Mouse (Mus musculus): Measurements from ENCODE around the gene Fbxo48.

Fbxo48 gene

DNA sequence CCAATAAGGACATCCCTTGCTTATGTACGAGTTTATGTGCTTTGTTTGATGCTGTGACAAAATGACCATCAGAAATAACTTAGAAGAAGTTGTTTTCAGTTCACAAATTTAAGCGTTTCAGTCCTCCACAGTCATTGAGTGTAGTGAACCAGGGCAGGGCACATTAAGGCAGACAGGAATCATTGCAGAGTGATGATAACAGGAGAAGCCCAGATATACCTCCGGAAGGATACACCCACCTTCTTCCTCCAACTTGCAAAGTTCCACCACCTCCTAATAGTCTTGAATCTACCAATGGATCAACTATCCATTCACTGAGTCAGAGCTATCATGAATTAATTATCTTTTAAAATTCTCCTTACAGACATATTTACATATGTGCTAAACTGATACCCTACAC lies 20.9 kb downstream of the Fbxo48 start:
- DNase-seq (ENCODE audit: low spot score): no peak

DNA sequence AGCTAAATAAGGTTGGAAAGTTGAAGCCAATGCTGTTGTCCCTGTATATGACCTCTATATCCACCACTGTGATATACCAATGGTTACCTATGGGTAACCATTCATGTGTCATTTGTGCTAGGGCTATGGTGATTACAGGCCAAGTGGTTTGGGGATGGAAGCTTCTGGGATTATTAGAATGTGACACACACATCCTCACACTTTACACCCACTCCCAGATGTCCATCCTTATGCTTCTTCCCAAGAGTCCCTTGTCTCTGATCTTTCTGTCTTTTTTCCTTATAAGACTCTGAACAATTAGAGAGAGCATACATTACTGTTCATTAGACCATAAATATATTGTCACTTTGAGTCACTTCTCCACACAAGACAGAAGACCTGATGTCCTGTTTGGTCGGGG lies 21.9 kb downstream of the Fbxo48 start:
- DNase-seq (ENCODE audit: low spot score): no peak

DNA sequence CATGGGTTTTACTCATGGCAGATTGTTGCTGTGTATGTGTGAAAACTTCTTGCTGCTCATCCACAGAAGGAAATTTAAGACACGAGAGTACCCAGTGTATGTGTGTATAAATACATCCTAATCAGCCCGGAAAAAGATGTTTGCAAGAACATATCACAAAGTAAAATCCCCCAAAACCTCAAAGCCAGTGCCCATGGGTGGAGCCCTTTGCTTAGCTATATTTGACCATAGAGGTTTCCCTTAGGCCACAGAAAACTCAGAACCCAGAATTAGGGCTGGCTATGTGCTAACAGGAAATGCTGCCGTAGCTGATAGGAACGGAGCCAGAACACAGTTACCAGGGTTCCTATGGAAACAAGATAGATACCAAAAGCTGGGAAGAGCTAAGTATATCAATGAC lies 25.8 kb downstream of the Fbxo48 start:
- no peak for DNase-seq (ENCODE audit: low spot score)

DNA sequence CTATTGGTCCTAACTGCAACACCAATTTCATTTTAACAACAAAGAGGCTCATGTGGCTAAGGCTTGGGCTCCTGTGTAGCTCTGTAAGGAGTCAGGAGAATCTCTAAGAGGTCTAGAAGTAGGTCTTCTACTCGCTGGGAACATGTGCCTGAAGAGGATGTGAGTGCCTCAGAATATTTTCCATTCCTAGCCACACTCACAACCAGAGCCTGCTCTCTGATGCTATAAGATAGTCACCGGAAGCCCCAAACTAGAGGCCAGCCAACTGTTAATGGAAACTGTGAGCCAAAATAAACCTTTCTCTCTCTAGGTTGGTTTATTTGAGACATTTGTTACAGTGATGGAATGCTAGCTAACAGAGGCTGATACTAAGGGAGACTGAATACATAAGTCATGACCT lies 26.4 kb downstream of the Fbxo48 start:
- DNase-seq (ENCODE audit: low spot score): no peak

DNA sequence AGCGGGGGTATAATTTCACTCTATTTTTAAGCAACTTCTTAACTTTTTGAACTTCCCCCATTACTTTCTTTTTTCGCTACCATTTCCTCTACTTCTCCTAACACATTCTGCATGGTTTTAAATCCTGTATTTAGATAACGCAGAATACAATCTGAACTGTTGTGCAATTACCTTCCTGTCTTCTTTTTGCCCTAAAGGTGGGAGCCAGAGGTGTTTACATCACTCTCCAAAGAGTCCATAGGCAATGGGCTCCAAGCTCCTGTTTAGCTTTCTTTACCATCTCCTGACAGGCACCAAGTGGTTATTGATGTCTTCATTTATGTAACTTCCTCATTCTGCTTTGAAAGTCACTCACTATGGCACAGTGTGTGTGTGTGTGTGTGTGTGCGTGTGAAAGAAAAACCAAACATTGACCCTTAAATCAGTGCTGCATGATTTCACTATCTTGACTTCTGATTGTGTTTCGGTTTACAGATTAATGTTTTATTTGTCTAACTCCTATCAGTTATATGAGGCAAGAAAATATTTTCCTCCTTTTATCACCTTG lies 27.1 kb downstream of the Fbxo48 start:
- no peak for DNase-seq (ENCODE audit: low spot score)

DNA sequence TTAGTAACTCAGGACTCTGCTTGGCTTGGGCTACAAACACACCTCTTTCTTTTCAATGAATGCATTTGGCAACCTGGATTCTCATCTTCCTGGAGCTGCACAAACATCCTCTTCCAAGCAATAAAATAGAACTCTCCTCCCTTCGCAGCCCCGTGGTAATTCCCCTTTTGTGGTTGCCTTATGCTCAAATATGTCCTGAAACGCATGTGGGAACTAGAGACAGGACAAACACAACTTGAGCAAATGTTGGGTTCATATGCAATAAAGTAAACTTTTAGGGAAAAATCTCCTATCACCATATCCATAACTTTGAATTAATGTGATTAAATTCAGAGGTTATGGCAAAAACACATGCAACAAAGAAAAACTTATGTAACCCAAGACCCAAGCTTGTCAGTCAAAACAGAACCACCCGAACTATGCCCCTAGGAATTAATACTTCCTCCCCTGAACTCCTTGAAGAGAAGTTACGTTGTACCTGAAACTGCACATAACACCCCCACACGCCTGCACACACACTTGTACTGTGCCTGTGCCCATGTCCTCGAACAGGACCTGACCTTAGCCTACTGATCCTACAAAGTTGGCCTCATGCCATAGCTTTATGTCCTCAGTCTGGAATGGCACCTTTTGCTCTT lies 35.5 kb downstream of the Fbxo48 start:
- DNase-seq (ENCODE audit: low spot score): no peak

DNA sequence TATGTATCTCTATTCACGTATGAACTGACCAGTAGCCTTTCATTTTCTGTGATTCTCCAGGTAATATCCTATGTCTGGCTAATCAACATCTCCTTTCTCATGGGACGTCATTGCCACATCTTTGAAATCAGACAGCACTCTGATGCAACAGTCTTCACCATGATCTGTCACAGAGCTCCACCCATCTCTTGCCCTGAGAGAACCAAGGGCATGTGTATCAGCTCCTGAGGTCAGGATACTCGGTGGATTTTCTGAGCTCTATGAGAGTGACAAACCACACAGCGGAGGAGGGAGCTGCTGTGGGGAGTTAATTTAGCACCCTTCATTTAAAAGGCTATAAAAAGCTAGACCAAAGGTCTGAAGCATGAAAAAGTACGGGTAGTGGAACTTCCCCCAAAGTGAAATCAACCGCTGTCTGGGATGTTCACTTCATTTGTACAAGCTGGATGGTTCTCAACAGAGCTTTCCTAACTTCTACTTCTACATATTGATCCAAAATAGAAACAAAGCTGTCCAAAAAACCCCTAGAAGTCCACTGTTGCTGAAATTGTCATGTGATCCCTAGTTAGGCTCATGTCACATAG lies 36.7 kb downstream of the Fbxo48 start:
- no peak for DNase-seq (ENCODE audit: low spot score)

DNA sequence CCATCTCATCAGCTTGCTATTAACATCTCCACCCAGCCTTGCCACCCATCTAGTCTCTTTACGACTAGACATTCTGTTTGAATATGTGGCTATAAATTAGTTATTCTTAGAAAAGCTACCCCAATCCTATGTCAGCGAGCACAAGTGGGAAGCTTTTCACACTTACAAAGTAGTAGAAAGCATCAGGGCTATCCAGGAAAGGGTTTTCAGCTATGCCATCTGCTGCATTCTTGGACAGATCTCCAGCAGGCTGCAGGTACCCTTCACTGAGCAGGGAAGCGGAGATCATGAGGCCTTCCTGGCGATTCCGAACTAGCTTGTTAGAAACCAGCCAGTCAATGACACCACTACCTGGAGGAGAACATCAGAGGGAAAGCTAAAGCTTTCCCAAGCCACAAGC lies 38.7 kb downstream of the Fbxo48 start:
- DNase-seq (ENCODE audit: low spot score): no peak

DNA sequence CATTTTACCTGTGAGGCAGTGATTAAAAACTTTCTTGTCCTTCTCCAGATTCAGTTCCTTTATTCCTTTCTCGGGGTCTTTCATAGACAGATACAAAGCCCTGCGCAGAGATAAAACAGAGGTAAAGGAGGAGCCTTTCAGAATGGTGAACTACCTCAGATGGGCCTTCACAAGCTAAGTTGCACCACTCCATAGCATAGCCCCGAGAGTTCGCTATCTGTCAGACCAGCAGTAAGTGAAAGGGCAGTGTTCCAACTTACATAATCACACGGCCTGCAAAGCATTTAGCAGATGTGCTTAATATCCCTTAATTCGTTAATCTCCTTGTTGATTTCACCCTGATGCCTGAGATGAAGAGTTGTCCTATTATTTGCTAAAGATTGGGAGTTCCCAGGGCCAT lies 41.7 kb downstream of the Fbxo48 start:
- no peak for DNase-seq (ENCODE audit: low spot score)

DNA sequence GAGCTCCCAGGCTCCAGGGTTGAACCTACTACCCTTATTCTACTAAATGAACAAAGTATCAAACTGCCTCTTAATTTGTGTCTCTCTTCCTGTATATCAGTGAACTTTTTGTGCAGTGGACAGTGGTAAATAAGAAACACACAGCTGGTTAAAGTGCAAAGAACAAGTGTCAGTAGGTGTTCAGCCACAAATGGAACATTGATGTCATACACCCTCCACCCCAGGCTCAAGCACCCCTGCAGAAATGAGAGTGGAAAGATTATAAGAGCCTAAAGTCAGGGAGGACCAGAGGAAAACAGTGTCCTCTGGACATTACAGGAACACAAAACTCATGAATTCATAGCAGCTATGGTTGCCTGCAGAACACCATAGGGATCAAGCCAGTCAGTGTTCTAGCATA lies 45.6 kb downstream of the Fbxo48 start:
- DNase-seq (ENCODE audit: low spot score): no peak

DNA sequence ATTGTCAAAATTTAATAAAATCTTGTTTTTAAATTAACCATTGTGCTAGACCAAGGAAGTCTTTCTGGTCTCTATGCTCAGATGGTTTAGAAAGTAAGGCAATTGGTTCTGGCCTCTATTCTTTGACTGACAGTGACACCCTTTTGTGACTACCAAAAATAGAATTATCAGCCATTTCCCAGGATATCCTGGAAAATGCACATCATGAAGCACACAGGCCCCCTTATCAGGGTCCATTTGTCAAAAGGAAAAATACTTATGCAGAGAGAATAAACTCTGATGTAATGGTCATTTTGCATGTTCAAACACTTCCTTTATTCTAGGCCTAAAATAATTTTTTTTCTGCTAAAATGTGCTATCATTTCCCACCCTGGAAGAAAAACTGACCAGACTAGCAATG lies 46.3 kb downstream of the Fbxo48 start:
- DNase-seq (ENCODE audit: low spot score): no peak

DNA sequence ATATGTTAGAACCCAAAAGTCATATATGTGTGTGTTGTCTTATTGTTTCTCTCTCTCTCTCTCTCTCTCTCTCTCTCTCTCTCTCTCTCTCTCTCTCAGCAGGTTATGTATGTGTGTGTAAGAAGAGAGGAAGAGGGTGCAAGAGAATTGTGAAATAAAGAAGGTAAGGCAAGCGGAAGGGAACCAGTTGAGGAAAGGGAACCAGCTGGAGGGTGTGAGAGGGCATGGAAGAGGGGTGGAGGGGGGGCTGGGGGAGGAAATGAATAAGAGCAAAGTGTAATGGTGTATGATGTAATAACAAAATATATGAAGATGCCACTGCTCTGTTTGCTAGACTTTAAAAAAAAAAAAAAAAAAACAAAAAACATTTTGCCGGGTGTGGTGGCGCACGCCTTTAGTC lies 48.2 kb downstream of the Fbxo48 start:
- no peak for DNase-seq (ENCODE audit: low spot score)

DNA sequence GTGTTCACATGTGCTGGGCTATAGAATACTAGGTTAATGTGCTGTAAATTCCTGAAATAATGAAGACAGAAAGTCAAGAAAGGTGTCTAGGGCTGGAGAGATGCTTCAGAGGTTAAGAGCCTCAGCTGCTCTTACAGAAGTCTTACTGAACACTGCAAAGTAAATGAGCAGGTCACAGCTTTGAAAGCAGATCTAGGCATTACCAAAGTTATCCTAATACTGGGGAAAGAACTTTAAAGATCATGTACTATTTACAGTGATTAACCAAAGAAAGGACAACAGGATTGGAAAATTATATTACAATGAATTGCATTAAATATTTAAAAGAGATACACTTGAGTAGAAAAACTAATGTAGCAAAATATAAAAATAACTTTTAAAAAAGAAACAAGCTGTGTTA lies 48.8 kb downstream of the Fbxo48 start:
- DNase-seq (ENCODE audit: low spot score): no peak

DNA sequence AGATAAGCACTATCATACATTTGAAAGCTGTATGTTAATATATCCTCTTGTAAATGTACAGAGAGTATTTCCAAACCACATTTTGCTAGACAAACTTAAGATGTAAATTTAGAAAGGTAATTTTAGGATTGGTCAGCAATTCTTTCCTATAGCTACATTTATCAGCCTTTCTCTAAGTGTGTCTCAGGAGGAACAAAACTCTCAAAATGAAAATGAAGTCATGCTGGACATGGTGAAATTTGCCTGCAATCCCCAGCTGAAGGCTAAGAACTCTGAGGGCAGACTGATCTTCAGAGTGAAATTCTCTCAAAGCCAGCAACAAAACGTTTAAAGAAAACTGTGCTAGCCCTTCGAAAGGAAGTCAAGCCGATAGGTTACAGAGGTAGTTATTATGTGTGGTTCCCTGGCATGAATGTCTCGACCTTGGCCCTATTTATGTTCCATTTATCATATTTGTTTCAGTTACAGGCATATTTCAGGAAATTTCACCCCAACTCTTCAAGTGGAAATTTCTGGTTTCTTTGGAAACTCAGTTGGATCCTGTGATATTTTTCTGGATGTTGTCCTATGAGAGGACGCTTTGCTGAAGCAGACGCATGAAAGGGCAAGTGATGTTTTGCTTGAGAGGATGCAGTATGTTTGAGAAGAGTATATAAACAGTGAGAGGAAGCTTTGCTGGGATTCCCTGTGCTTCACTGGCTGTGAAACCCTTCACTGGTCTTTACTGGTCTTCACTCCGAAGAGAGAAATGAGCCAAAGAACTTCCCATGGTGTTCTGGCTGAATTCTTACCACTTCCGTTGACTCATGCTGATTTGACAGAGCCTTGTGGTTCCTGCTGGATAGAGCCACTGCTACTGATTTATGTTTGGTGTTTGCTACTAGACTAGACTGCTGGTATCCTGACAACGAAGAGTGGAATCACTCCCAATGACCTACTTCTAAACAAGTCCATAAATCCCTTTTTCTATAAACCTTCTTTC lies 49.5 kb downstream of the Fbxo48 start:
- no peak for DNase-seq (ENCODE audit: low spot score)

DNA sequence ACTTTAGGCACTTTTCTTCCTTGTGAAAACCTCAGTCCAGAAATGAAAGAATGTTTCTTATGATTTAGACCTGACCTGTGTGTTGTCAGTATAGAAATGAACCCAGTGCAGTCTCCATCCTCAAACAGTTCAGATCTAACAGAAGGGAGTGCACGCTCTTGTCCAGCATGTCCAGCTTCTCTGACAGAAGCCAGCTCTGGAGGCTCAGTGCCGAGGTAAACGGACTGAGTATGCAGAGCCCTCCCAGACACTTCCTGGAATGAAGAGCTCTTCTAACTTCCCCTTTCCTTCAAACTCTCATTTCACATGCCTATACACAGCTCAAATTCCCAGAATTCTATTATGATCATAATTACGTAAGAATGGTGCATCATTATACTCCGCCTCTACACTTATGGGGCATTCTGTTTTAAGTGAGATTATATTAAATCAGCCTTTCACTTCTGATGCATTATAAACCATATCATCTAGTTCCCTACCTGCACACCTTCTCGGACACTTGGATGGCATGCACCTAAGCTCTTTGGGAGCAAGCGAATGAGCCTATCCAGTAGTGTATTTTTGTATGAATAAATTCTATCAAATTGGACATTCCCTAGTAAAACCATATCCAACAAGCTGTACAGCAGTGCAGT lies 51.7 kb downstream of the Fbxo48 start:
- DNase-seq (ENCODE audit: low spot score): no peak

DNA sequence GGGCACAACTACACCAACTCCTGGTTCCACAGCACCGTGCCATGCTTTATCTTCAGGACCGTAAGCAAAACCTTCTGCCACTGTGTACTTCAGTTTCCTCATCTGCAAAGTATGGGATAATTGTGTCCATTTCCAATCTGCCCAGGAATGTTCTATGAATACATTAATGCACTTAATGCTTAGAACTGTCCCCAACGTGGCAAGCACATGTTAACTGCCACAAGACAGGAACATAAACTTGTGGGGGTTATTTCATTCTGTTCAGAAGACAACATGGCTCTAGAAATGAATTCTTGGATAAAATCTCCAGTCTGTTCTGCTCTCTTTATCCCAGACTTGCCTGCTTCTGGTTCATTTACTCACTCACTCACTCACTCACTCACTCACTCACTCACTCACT lies 52.6 kb downstream of the Fbxo48 start:
- no peak for DNase-seq (ENCODE audit: low spot score)

All from spleen, adult 12 weeks (tissue).